Mouse (Mus musculus) gastrocnemius, adult 8-10 months (tissue): ENCODE data around the gene Aco1. TPM values are rescaled to one million over a fixed set of nuclear protein-coding genes. Genes with fewer than 3 reads are reported as not detected.

Experiments used
- DNase-seq, 2 experiments: peaks; one replicate each; pipeline ENCODE4 v3.0.0; 2022; ENCODE audit warnings: low spot score in 2 of 2
- total RNA-seq, 4 experiments: library from RNA; stranded (reverse); gene quantifications; 2 replicates each; pipeline ENCODE4 v1.2.4; 2022

The Aco1 gene
- total RNA-seq, 4 experiments from 2014 or later, result 14.0 to 15.2 (median 14.9) TPM

GRCm38 (mm10) chr4:40207701-40208100 is 64.8 kb downstream of the Aco1 start:
- DNase-seq, result no peak

GRCm38 (mm10) chr4:40212177-40212576 is 69.3 kb downstream of the Aco1 start:
- DNase-seq, result no peak

- DNase-seq, result no peak
Observed at GRCm38 (mm10) chr4:40217910-40218309, 75.0 kb downstream of the Aco1 start.

GRCm38 (mm10) chr4:40218382-40218781 is 75.5 kb downstream of the Aco1 start:
- no peak for DNase-seq

GRCm38 (mm10) chr4:40220437-40220836 is 77.6 kb downstream of the Aco1 start:
- no peak for DNase-seq

- DNase-seq, result no peak
Observed at GRCm38 (mm10) chr4:40221004-40221760, 78.3 kb downstream of the Aco1 start.

- DNase-seq, result no peak
Observed at GRCm38 (mm10) chr4:40221876-40222585, 79.2 kb downstream of the Aco1 start.

- no peak for DNase-seq
Observed at GRCm38 (mm10) chr4:40226095-40226494, 83.2 kb downstream of the Aco1 start.

- no peak for DNase-seq
Observed at GRCm38 (mm10) chr4:40227131-40227530, 84.2 kb downstream of the Aco1 start.

GRCm38 (mm10) chr4:40227886-40228285 is 85.0 kb downstream of the Aco1 start:
- no peak for DNase-seq

GRCm38 (mm10) chr4:40229723-40230122 is 86.8 kb downstream of the Aco1 start:
- no peak for DNase-seq

GRCm38 (mm10) chr4:40233062-40233664 is 90.3 kb downstream of the Aco1 start:
- DNase-seq, result no peak

GRCm38 (mm10) chr4:40234256-40234655 is 91.4 kb downstream of the Aco1 start:
- no peak for DNase-seq

GRCm38 (mm10) chr4:40236829-40237228 is 93.9 kb downstream of the Aco1 start:
- DNase-seq, result no peak

GRCm38 (mm10) chr4:40238483-40239408 is 95.9 kb downstream of the Aco1 start:
- DNase-seq, result peak in 1 of 2 experiments; percentile 28

- DNase-seq, result no peak
Observed at GRCm38 (mm10) chr4:40239409-40240271, 96.8 kb downstream of the Aco1 start, which contains the start of gene Ddx58. TSS of gene Ddx58 (minus strand) at chr4:40239828.

GRCm38 (mm10) chr4:40240272-40240744 is 97.4 kb downstream of the Aco1 start:
- DNase-seq, result no peak

GRCm38 (mm10) chr4:40241928-40242327 is 99.0 kb downstream of the Aco1 start:
- no peak for DNase-seq

- DNase-seq, result no peak
Observed at GRCm38 (mm10) chr4:40243006-40243405, 100.1 kb downstream of the Aco1 start.

GRCm38 (mm10) chr4:40244035-40244434 is 101.2 kb downstream of the Aco1 start:
- no peak for DNase-seq
